Mouse (Mus musculus): ENCODE measurements around the gene Vma21-ps.
"Not testable (repeated sequence)": the region's sequence is repeated elsewhere in the genome, so short reads cannot be mapped to it uniquely, and the experiment has no call there.

Gene Vma21-ps

DNA sequence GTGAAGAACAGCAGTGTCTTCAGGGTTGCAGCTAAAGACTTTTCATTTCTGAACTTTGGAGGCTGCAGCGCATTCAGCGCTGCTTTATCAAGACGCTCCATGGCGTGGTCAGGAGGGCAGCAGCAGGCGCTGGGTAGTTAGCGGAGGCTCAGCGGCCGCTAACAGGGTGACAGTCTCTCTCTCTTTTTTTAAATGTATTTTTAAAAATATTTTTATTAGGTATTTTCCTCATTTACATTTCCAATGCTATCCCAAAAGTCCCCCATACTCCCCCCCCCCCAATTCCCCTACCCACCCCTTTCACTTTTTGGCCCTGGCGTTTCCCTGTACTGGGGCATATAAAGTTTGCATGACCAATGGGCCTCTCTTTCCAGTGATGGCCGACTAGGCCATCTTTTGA lies at the start of gene Vma21-ps:
Vma21-ps (minus strand) TSS at position 101 of the 400 bp plus-strand sequence.
- not testable (repeated sequence) for DNase-seq (ENCODE audit: low read depth, low spot score)

DNA sequence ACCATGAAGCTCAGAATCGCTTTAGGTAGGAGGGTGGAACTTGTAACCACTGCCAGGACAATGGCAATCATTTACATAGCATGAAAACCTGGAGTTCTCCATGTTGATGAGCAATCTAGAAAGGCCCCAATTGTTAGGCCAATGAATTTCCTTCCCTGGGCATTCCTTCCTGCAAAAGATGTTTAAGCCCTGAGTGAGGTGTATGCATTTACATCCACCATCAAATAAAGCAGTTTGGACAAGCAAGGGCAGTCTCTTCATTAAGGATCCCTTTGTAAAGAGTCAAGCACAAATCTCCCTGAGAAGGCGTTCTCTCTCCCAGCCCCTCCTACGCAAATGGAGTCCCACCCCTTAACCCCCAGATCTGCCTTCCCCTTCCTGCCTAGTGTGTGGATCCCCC lies 46.0 kb upstream of the Vma21-ps start:
- DNase-seq (ENCODE audit: low read depth, low spot score), result no peak

GRCm38 (mm10) chr4:52530636-52531035 lies 33.6 kb upstream of the Vma21-ps start:
- no peak for DNase-seq (ENCODE audit: low read depth, low spot score)

GRCm38 (mm10) chr4:52526464-52526863 lies 29.4 kb upstream of the Vma21-ps start:
- DNase-seq (ENCODE audit: low read depth, low spot score), result no peak

DNA sequence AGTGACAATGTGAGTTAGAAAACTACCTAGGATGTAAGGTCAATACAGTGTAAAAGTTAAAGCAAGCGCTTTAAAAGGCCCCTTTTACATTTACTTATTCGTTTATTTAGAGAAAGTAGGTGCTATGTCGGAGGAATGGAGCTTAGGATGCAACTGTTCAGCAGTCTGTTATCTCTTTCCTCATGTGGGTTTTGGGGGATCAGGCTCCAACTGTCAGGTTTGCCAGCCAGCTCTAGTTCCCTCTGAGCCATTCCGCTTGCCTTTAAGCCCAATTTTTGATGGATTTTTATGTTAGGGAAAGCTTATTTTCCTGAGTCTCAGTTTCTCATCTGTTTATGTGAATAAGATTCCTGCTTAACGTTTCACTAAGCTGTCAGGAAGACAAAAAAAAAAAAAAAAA lies 22.3 kb upstream of the Vma21-ps start:
- DNase-seq (ENCODE audit: low read depth, low spot score), result no peak

GRCm38 (mm10) chr4:52517580-52517979 lies 20.5 kb upstream of the Vma21-ps start:
- DNase-seq (ENCODE audit: low read depth, low spot score), result no peak

DNA sequence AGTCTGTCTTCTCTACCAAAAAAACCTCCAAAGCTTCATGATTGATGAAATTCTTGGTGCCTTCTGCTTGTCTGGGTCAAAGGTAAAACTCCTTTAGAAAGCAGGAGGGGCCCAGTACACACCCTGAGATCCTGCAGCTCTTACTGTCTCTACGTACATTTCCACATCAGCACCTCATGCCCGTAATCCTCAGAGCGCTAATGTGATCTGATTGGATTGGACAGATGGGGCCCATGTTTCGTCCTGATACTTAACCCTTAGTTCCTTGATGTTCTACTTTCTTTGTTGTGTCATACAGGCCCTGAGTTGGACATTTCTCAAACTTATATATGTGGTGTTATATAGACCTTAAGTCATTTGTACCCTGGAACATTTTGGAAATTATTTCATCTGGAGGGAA lies 9.6 kb downstream of the Vma21-ps start:
- DNase-seq (ENCODE audit: low read depth, low spot score), result no peak

DNA sequence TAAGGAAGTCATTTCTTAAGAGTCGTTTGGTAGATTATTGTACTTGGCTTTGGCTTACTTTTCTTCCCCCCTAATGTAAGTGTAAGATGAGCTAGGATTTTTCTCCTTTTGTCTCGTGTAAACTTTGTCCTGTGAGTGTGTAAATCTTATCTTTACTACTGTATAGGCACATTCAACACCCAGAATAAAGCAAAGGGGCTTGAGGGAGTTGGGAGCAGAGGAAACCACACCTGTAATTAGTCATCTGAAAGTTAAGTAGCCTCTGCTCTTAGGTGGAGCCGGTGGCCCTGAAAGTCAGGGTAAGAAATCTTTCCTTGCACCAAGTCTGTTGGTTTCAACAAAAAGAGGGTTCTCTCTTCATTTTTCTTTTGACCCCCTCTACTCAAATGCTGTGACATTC lies 23.6 kb downstream of the Vma21-ps start:
- DNase-seq (ENCODE audit: low read depth, low spot score), result no peak

- DNase-seq (ENCODE audit: low read depth, low spot score), result no peak
These were observed 35.7 kb downstream of the Vma21-ps start for GRCm38 (mm10) chr4:52461321-52461720.

DNA sequence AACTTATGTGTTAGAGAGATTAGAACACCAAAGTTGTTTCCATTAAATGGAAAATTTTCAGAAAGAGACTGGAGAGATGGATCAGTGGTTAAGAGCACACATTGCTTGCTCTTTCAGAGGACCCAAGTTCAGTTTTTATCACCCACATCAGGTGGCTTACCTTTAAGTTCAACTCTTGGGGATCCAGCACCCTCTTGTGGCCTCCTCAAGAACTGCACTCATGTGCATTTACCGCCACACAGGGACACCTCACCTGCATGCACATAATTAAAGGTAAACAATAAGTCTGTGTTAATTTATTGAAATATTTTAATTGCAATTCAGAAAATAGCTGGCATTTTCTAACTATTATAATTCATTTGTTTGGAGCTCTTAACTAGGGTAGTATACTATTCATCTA lies 37.3 kb downstream of the Vma21-ps start:
- peak; percentile 27 for DNase-seq (ENCODE audit: low read depth, low spot score)

All from 3T3-L1 (cell line).